Mouse (Mus musculus): ENCODE data around the gene Gm20716. TPM values are rescaled to one million over a fixed set of nuclear protein-coding genes. Genes with fewer than 3 reads are reported as not detected.

Gm20716 gene
- total RNA-seq (2021) = 10 to 100 TPM; 25.5 to 31.8 TPM
- long read RNA-seq, experiment 1, partial matches to known transcripts = 4 of 17 reads
- long read RNA-seq, experiment 1, other reads (novel, unspliced or antisense) = 13 of 17 reads
- long read RNA-seq, experiment 2, partial matches to known transcripts = 1 of 16 reads
- long read RNA-seq, experiment 2, other reads (novel, unspliced or antisense) = 15 of 16 reads

DNA sequence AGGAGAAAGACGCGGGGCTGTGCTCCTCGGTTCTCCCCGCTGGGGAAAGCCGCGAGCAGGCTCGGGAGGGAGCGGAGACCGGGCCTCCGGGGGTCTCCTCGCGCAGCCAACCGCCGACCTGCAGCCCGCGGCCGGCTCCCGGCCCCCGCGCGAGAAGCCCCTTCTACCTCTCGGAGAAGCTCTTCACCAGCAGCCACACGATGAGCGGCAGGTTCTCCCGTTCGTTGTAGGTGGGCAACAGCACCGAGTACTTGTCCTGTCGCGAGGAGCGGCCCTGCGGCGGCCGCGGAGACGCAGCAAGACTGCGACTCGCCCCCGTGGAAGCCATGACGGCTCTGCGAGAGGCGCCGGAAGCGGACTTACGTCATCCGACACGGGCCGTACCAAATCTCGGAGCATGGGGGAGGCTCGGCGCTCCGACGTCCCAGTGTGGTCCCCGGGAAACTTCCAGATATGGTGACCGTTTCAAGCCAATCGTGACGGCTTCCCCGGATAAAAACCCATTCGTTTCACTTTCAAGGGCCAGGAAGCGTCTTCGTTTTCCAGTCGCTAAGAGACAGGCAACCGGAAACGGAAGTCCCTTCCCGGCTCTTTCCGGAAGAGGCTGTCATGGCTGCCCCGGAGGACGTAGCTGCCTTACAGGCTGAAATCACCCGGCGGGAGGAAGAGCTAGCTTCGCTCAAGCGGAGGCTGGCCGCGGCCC lies at the start of gene Gm20716, which contains the start of the genes Dpm1 and Mocs3:
Gene Gm20716 (minus strand): TSS at position 339 of the 703 bp plus-strand sequence.
Gene Dpm1 (minus strand): TSS at position 566 of the 703 bp plus-strand sequence.
Gene Mocs3 (plus strand): TSS at position 597 of the 703 bp plus-strand sequence.
- intact Hi-C loops (cut with DNase I) = no loop called here
- peak; percentile 86 to 88 for DNase-seq (ENCODE audit: low spot score in 2 of 2)

DNA sequence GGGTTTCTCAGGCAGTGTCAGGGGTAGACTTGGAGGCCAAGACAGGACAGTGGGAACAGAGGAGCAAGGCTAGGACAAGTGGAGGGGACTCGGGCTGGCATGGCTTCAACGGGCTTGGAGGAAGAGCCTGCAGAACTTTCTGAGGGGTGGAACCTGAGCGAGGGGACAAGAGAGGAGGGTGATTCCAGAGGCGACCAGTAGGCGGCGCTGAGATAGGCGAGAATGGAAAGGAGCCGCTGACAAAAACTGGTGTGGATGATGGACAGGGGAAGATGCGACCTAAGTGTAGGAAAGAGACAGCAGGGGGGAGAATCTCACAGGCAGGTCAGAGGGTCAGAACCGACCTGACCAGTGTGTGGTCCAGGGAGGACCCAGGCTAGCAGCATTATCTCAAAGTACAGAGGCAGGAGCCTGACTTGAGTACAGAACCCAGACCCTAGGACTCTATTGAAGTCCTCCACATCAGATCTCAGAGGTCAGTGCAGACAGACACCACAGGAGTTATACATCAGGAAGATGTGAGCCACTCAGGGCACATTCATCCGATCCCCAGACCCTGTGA lies 44.3 kb upstream of the Gm20716 start:
- DNase-seq (ENCODE audit: low spot score in 2 of 2) = peak; percentile 58 to 74
- intact Hi-C loops (cut with DNase I) = loop anchor here (2.0 kb wide), 1 partner anchor 170 kb away; no protein-coding TSS in a partner anchor

DNA sequence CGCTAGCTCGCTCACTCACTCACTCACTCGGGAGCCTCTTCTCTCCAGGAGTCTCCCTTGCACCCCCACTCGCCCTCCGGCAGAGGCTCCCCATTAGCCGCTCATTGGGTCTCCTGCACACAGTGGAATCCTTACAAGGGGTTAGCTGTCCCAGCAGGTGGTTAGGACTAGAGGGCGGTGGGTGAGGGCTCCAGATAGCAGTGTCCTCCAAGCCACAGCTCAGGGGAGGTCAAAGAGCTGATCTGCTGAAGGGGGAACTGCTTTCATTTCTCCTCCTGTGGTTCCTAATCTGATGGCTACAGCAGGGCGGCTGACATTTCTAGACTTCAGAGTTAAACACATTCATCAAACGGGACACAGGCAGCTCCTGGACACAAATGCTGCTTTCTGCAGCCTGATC lies 43.2 kb upstream of the Gm20716 start:
- DNase-seq (ENCODE audit: low spot score in 2 of 2) = no peak
- intact Hi-C loops (cut with DNase I) = no loop called here

- intact Hi-C loops (cut with DNase I) = no loop called here
- DNase-seq (ENCODE audit: low spot score in 2 of 2) = no peak
These were observed 37.9 kb upstream of the Gm20716 start for GRCm38 (mm10) chr2:168268033-168268432.

GRCm38 (mm10) chr2:168260900-168261299 lies 30.7 kb upstream of the Gm20716 start:
- intact Hi-C loops (cut with DNase I) = no loop called here
- DNase-seq (ENCODE audit: low spot score in 2 of 2) = peak; percentile 65 to 83

DNA sequence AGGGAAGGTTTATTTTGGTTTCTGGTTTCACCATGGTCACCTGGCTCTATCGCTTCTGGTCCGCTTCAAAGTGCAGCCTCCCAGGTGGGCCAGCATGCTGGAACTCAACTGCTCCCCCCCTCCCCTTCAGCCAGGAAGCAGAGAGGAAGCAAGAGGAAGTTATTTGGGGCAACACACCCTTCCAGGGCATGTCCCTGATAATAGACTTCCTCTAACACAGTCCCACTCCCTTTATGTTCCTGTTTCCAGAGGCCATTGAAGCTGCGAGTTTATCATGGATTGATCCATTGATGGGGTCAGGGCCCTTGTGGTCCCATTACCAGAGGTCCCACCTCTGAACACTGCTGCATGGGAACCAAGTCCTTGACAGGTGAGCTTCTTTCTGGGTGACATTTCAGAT lies 30.0 kb upstream of the Gm20716 start:
- intact Hi-C loops (cut with DNase I) = no loop called here
- DNase-seq (ENCODE audit: low spot score in 2 of 2) = no peak

GRCm38 (mm10) chr2:168259046-168259445 lies 28.9 kb upstream of the Gm20716 start:
- intact Hi-C loops (cut with DNase I) = no loop called here
- DNase-seq (ENCODE audit: low spot score in 2 of 2) = no peak

- DNase-seq (ENCODE audit: low spot score in 2 of 2) = no peak
- intact Hi-C loops (cut with DNase I) = no loop called here
These were observed 27.0 kb upstream of the Gm20716 start for GRCm38 (mm10) chr2:168257188-168257587.

GRCm38 (mm10) chr2:168256506-168256905 lies 26.3 kb upstream of the Gm20716 start:
- intact Hi-C loops (cut with DNase I) = no loop called here
- DNase-seq (ENCODE audit: low spot score in 2 of 2) = no peak

GRCm38 (mm10) chr2:168253822-168254221 lies 23.7 kb upstream of the Gm20716 start:
- intact Hi-C loops (cut with DNase I) = no loop called here
- DNase-seq (ENCODE audit: low spot score in 2 of 2) = peak; percentile 46 to 80

DNA sequence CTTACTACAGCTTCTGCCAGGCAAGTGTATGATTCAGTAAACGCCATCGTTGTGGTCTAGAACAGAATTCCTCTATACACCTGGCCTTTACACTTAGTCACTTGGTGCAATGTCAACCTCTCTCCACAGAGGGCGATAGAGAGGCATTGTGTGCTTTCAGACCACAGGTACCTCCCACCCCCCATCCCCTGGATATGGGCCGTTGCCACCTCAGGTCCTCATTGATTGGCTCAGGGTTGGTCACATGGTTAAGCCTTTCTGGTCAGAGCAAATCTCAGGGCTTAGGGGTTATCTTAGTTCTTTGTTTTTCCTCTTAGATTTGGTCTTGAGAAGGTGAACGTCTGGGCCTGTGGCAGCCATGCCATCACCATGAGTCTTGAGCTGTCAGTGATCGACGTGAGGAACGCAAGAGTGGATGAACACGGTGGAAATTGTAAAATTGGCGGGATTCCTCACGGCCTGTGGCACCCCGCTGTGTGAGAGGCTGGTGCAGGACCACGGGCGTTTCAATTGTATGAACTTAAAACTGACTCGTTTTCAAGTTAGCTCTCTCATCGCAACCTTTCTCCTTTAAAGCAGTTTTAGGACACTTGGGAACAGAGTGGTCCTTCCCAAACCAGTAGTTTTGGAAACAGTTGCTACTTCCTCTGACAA lies 22.6 kb upstream of the Gm20716 start:
- intact Hi-C loops (cut with DNase I) = no loop called here
- DNase-seq (ENCODE audit: low spot score in 2 of 2) = no peak

- intact Hi-C loops (cut with DNase I) = loop anchor here (1.0 to 2.0 kb wide), 2 partner anchors 195 to 379 kb away; no protein-coding TSS in a partner anchor
- DNase-seq (ENCODE audit: low spot score in 2 of 2) = peak; percentile 93
These were observed 20.1 kb upstream of the Gm20716 start for GRCm38 (mm10) chr2:168250270-168250669.

- no peak for DNase-seq (ENCODE audit: low spot score in 2 of 2)
- intact Hi-C loops (cut with DNase I) = no loop called here
These were observed 18.7 kb upstream of the Gm20716 start for GRCm38 (mm10) chr2:168248856-168249245.

GRCm38 (mm10) chr2:168248167-168248855 lies 18.1 kb upstream of the Gm20716 start:
- no peak for DNase-seq (ENCODE audit: low spot score in 2 of 2)
- intact Hi-C loops (cut with DNase I) = no loop called here

- intact Hi-C loops (cut with DNase I) = no loop called here
- DNase-seq (ENCODE audit: low spot score in 2 of 2) = no peak
These were observed 15.4 kb upstream of the Gm20716 start for GRCm38 (mm10) chr2:168245571-168245970.

DNA sequence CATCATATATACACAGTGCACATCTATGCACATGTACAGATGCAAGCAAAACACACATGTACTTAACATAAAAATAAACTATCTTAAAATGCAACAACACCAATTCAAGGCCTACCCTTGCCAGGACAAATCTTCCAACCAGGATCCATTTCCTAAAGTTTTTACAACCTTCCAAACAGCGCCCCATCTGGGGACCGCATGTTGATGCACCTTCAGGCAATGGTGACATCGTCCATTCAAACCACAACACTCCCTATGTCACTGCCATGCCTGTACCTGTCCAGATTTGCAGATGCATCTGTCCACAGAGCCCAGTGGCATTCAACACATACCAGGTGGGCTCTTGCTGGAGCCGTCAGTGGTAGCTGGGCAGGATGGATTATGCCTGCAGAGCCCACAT lies 13.1 kb upstream of the Gm20716 start:
- no peak for DNase-seq (ENCODE audit: low spot score in 2 of 2)
- intact Hi-C loops (cut with DNase I) = no loop called here

DNA sequence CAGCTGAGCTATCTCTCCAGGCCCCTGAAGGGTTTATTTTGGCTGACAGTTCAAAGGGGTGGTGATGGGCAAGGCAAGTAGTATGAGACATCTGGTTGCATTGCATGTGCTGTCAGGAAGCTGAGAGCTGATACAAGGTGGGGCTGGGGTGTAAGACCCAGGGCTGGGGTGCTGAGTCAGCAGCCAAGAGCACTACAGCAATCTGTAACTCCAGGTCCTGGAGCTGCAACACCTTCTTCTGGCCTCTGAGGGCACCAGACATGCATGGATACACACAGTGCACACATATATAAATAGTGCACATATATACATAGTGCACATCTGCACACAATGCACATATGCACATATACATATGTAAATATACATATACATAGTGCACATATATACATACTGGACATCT lies 12.7 kb upstream of the Gm20716 start:
- no peak for DNase-seq (ENCODE audit: low spot score in 2 of 2)
- intact Hi-C loops (cut with DNase I) = no loop called here

GRCm38 (mm10) chr2:168238335-168238734 lies 8.2 kb upstream of the Gm20716 start:
- no peak for DNase-seq (ENCODE audit: low spot score in 2 of 2)
- intact Hi-C loops (cut with DNase I) = no loop called here

- intact Hi-C loops (cut with DNase I) = no loop called here
- DNase-seq (ENCODE audit: low spot score in 2 of 2) = no peak
These were observed 3.1 kb upstream of the Gm20716 start for GRCm38 (mm10) chr2:168233286-168233685.

- DNase-seq (ENCODE audit: low spot score in 2 of 2) = no peak
- intact Hi-C loops (cut with DNase I) = no loop called here
These were observed 1.3 kb upstream of the Gm20716 start for GRCm38 (mm10) chr2:168231471-168231829.
